Mouse (Mus musculus) G1E (cell line): ENCODE data around the gene Ugt1a6a.
"Not testable (repeated sequence)": the region's sequence is repeated elsewhere in the genome, so short reads cannot be mapped to it uniquely, and the experiment has no call there.

Experiments used
- CTCF ChIP-seq: IDR thresholded peaks from 2 replicates; pipeline ENCODE4 v1.5.1; 2012; ENCODE audit warnings: low read depth, low read length, inconsistent platforms, mixed read lengths
- GATA1 ChIP-seq: IDR thresholded peaks from 2 replicates; pipeline ENCODE4 v1.6.1; 2012; ENCODE audit warnings: borderline replicate concordance, low read length, inconsistent platforms, mixed read lengths
- POLR2AphosphoS5 ChIP-seq: IDR thresholded peaks from 2 replicates; pipeline ENCODE4 v1.6.1; 2012; ENCODE audit warnings: low read depth, low read length, inconsistent platforms; ENCODE audit not compliant: insufficient replicate concordance

GRCm38 (mm10) chr1:88109604-88110003, 25.0 kb upstream of the Ugt1a6a start:
- not testable (repeated sequence) for TF ChIP-seq CTCF, POLR2AphosphoS5, GATA1
